Mouse (Mus musculus): ENCODE data around the gene Fam53b. TPM values are rescaled to one million over a fixed set of nuclear protein-coding genes. Genes with fewer than 3 reads are reported as not detected.

The Fam53b gene
- total and polyA plus RNA-seq, 2 experiments from 2014 or later: 5.8 to 15.4 TPM

- Histone ChIP-seq H3K9me3 (ENCODE audit: low read length) (no peaks in the 10 kb centered on the region), H3K36me3 (ENCODE audit: insufficient read depth) (no peaks in the 10 kb centered on the region; the same call in 1 of the 2 replicates), H3K4me1 (ENCODE audit: insufficient read depth) (no peaks in the 10 kb centered on the region), H3K27me3 (ENCODE audit: insufficient read depth, low read length) (no peaks in the 10 kb centered on the region), H3K4me2 (ENCODE audit: low read depth) (no peak overlapping the region), H3K9ac (no peak overlapping the region), H3K27ac (ENCODE audit: low read depth, low read length) (no peak overlapping the region), H3K4me3 (ENCODE audit: low read depth, low read length) (no peak overlapping the region)
- no peak for TF ChIP-seq CTCF (IDR thresholded peaks at IDR 0.05; ENCODE audit: low read depth)
- ATAC-seq (no peak), DNase-seq (no peak)
- 91% methylated on average over 3 of the region's 3 CpGs for WGBS
These were observed 127.2 kb downstream of the Fam53b start for GRCm38 (mm10) chr7:132686515-132686914.

- Histone ChIP-seq H3K27me3 (ENCODE audit: insufficient read depth, low read length) (no peaks in the 10 kb centered on the region), H3K9ac (no peak overlapping the region), H3K36me3 (ENCODE audit: insufficient read depth) (no peaks in the 10 kb centered on the region; the same call in 1 of the 2 replicates), H3K27ac (ENCODE audit: low read depth, low read length) (no peak overlapping the region), H3K4me1 (ENCODE audit: insufficient read depth) (no peaks in the 10 kb centered on the region), H3K9me3 (ENCODE audit: low read length) (no peaks in the 10 kb centered on the region), H3K4me2 (ENCODE audit: low read depth) (no peak overlapping the region), H3K4me3 (ENCODE audit: low read depth, low read length) (no peak overlapping the region)
- TF ChIP-seq CTCF (IDR thresholded peaks at IDR 0.05; ENCODE audit: low read depth): no peak
- ATAC-seq (no peak), DNase-seq (no peak)
- 82% methylated on average over 4 of the region's 4 CpGs for WGBS
These were observed 129.8 kb downstream of the Fam53b start for GRCm38 (mm10) chr7:132683923-132684322.

GRCm38 (mm10) chr7:132682901-132683300 lies 130.8 kb downstream of the Fam53b start:
- no peak overlapping the region for H3K4me2 ChIP-seq (ENCODE audit: low read depth)
- ATAC-seq (no peak), DNase-seq (no peak)
- no peak for TF ChIP-seq CTCF (IDR thresholded peaks at IDR 0.05; ENCODE audit: low read depth)
- H3K27ac ChIP-seq (ENCODE audit: low read depth, low read length): no peak overlapping the region
- 62% methylated on average over 3 of the region's 3 CpGs for WGBS
- H3K9ac ChIP-seq: no peak overlapping the region
- H3K27me3 ChIP-seq (ENCODE audit: insufficient read depth, low read length): no peaks in the 10 kb centered on the region
- no peaks in the 10 kb centered on the region; the same call in 1 of the 2 replicates for H3K36me3 ChIP-seq (ENCODE audit: insufficient read depth)
- H3K4me3 ChIP-seq (ENCODE audit: low read depth, low read length): no peak overlapping the region
- H3K9me3 ChIP-seq (ENCODE audit: low read length): no peaks in the 10 kb centered on the region
- no peaks in the 10 kb centered on the region for H3K4me1 ChIP-seq (ENCODE audit: insufficient read depth)

GRCm38 (mm10) chr7:132682336-132682735 lies 131.3 kb downstream of the Fam53b start:
- H3K4me3 ChIP-seq (ENCODE audit: low read depth, low read length): no peak overlapping the region
- no peak for TF ChIP-seq CTCF (IDR thresholded peaks at IDR 0.05; ENCODE audit: low read depth)
- WGBS: 95% methylated on average over 3 of the region's 3 CpGs
- DNase-seq: no peak
- H3K27ac ChIP-seq (ENCODE audit: low read depth, low read length): no peak overlapping the region
- H3K27me3 ChIP-seq (ENCODE audit: insufficient read depth, low read length): no peaks in the 10 kb centered on the region
- ATAC-seq: no peak
- H3K4me1 ChIP-seq (ENCODE audit: insufficient read depth): no peaks in the 10 kb centered on the region
- H3K9ac ChIP-seq: no peak overlapping the region
- no peaks in the 10 kb centered on the region; the same call in 1 of the 2 replicates for H3K36me3 ChIP-seq (ENCODE audit: insufficient read depth)
- H3K4me2 ChIP-seq (ENCODE audit: low read depth): no peak overlapping the region
- H3K9me3 ChIP-seq (ENCODE audit: low read length): no peaks in the 10 kb centered on the region

GRCm38 (mm10) chr7:132681831-132682230 lies 131.9 kb downstream of the Fam53b start:
- Histone ChIP-seq H3K36me3 (ENCODE audit: insufficient read depth) (no peaks in the 10 kb centered on the region), H3K4me2 (ENCODE audit: low read depth) (no peak overlapping the region), H3K27ac (ENCODE audit: low read depth, low read length) (no peak overlapping the region), H3K9ac (no peak overlapping the region), H3K4me3 (ENCODE audit: low read depth, low read length) (no peak overlapping the region), H3K27me3 (ENCODE audit: insufficient read depth, low read length) (no peaks in the 10 kb centered on the region), H3K4me1 (ENCODE audit: insufficient read depth) (no peaks in the 10 kb centered on the region), H3K9me3 (ENCODE audit: low read length) (no peaks in the 10 kb centered on the region)
- DNase-seq (no peak), ATAC-seq (no peak)
- TF ChIP-seq CTCF (IDR thresholded peaks at IDR 0.05; ENCODE audit: low read depth): no peak
- WGBS: 90% methylated on average over 1 of the region's 1 CpGs

GRCm38 (mm10) chr7:132681296-132681695 lies 132.4 kb downstream of the Fam53b start:
- no peaks in the 10 kb centered on the region for H3K36me3 ChIP-seq (ENCODE audit: insufficient read depth)
- TF ChIP-seq CTCF (IDR thresholded peaks at IDR 0.05; ENCODE audit: low read depth): no peak
- no peak overlapping the region for H3K27ac ChIP-seq (ENCODE audit: low read depth, low read length)
- ATAC-seq: no peak
- no peaks in the 10 kb centered on the region for H3K9me3 ChIP-seq (ENCODE audit: low read length)
- H3K4me1 ChIP-seq (ENCODE audit: insufficient read depth): no peaks in the 10 kb centered on the region
- H3K9ac ChIP-seq: no peak overlapping the region
- DNase-seq: no peak
- no peak overlapping the region for H3K4me3 ChIP-seq (ENCODE audit: low read depth, low read length)
- 62% methylated on average over 11 of the region's 11 CpGs for WGBS
- no peaks in the 10 kb centered on the region for H3K27me3 ChIP-seq (ENCODE audit: insufficient read depth, low read length)
- H3K4me2 ChIP-seq (ENCODE audit: low read depth): no peak overlapping the region

- no peak overlapping the region for H3K9ac ChIP-seq
- H3K4me1 ChIP-seq (ENCODE audit: insufficient read depth): no peaks in the 10 kb centered on the region
- no peak overlapping the region for H3K4me2 ChIP-seq (ENCODE audit: low read depth)
- no peak overlapping the region for H3K4me3 ChIP-seq (ENCODE audit: low read depth, low read length)
- DNase-seq (no peak), ATAC-seq (no peak)
- H3K27ac ChIP-seq (ENCODE audit: low read depth, low read length): no peak overlapping the region
- H3K9me3 ChIP-seq (ENCODE audit: low read length): no peaks in the 10 kb centered on the region
- TF ChIP-seq CTCF (IDR thresholded peaks at IDR 0.05; ENCODE audit: low read depth): no peak
- H3K27me3 ChIP-seq (ENCODE audit: insufficient read depth, low read length): no peaks in the 10 kb centered on the region
- no peaks in the 10 kb centered on the region for H3K36me3 ChIP-seq (ENCODE audit: insufficient read depth)
- WGBS: 79% methylated on average over 6 of the region's 6 CpGs
These were observed 134.1 kb downstream of the Fam53b start for GRCm38 (mm10) chr7:132679549-132679948.

Data from forebrain, postnatal 0 days (tissue).